Mouse (Mus musculus): ENCODE measurements around the gene Alx3. TPM values are rescaled to one million over a fixed set of nuclear protein-coding genes. Genes with fewer than 3 reads are reported as not detected.
"Not testable (repeated sequence)": the region's sequence is repeated elsewhere in the genome, so short reads cannot be mapped to it uniquely, and the experiment has no call there.

The Alx3 gene
- polyA plus RNA-seq, 1 experiment from 2014 or later = 2.7 TPM

GRCm38 (mm10) chr3:107637606-107638172, 42.9 kb downstream of the Alx3 start:
- no peak for ATAC-seq
- WGBS = 54% methylated on average over 5 of the region's 5 CpGs
- H3K4me3 ChIP-seq (replicated peaks; ENCODE audit: low read length) = no peak overlapping the region

DNA sequence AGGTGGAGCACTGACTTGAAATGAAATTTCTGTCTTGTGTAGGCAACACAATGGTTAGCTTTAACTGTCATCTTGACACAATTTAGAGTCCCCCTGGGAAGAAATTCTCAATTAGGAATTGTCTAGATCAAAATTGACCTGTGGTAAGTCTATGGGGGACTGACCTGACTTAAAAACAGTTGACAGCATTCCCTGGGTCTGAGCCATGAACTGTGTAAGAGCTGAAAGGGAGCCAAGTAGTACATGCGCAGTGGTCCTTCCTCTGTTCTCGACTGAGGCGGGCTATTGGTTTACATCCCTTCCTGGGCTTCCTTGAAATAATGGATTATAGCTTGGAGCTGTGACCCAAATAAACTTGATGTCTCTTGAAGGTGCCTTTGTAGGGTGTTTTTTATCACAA, 52.1 kb downstream of the Alx3 start:
- Histone ChIP-seq H3K36me3 (ENCODE audit: control insufficient read depth, insufficient read depth) (no peaks in the 10 kb centered on the region), H3K4me2 (ENCODE audit: low read length) (no peak overlapping the region), H3K9ac (replicated peaks; ENCODE audit: low read depth, low read length) (no peak overlapping the region), H3K4me1 (replicated peaks; ENCODE audit: control insufficient read depth, insufficient read depth, low read length) (no peaks in the 10 kb centered on the region), H3K27ac (ENCODE audit: low read length) (no peak overlapping the region), H3K27me3 (replicated peaks; ENCODE audit: control insufficient read depth, insufficient read depth, low read length) (no peaks in the 10 kb centered on the region), H3K4me3 (replicated peaks; ENCODE audit: low read length) (no peak overlapping the region), H3K9me3 (ENCODE audit: control insufficient read depth, low read length) (no peaks in the 10 kb centered on the region)
- WGBS = 81% methylated on average over 3 of the region's 3 CpGs
- ATAC-seq = no peak

More at GRCm38 (mm10) chr3:107637606-107638172, 42.9 kb downstream of the Alx3 start:
- Histone ChIP-seq H3K27ac (ENCODE audit: low read length) (no peak overlapping the region), H3K4me2 (ENCODE audit: low read length) (no peak overlapping the region), H3K36me3 (ENCODE audit: control insufficient read depth, insufficient read depth) (no peaks in the 10 kb centered on the region), H3K9ac (replicated peaks; ENCODE audit: low read depth, low read length) (no peak overlapping the region), H3K27me3 (replicated peaks; ENCODE audit: control insufficient read depth, insufficient read depth, low read length) (no peaks in the 10 kb centered on the region), H3K9me3 (ENCODE audit: control insufficient read depth, low read length) (no peaks in the 10 kb centered on the region), H3K4me1 (replicated peaks; ENCODE audit: control insufficient read depth, insufficient read depth, low read length) (no peaks in the 10 kb centered on the region)

- not testable (repeated sequence) for H3K9me3 ChIP-seq (ENCODE audit: control insufficient read depth, low read length); H3K4me1 ChIP-seq (replicated peaks; ENCODE audit: control insufficient read depth, insufficient read depth, low read length); ATAC-seq; H3K27me3 ChIP-seq (replicated peaks; ENCODE audit: control insufficient read depth, insufficient read depth, low read length); H3K4me2 ChIP-seq (ENCODE audit: low read length); H3K4me3 ChIP-seq (replicated peaks; ENCODE audit: low read length); H3K27ac ChIP-seq (ENCODE audit: low read length); H3K36me3 ChIP-seq (ENCODE audit: control insufficient read depth, insufficient read depth); H3K9ac ChIP-seq (replicated peaks; ENCODE audit: low read depth, low read length)
- 73% methylated on average over 5 of the region's 5 CpGs for WGBS
These were observed 55.4 kb downstream of the Alx3 start for GRCm38 (mm10) chr3:107650276-107650675.

- no peak for ATAC-seq
- Histone ChIP-seq H3K27ac (ENCODE audit: low read length) (no peak overlapping the region), H3K4me2 (ENCODE audit: low read length) (no peak overlapping the region), H3K27me3 (replicated peaks; ENCODE audit: control insufficient read depth, insufficient read depth, low read length) (no peaks in the 10 kb centered on the region), H3K9ac (replicated peaks; ENCODE audit: low read depth, low read length) (no peak overlapping the region), H3K4me1 (replicated peaks; ENCODE audit: control insufficient read depth, insufficient read depth, low read length) (no peaks in the 10 kb centered on the region), H3K9me3 (ENCODE audit: control insufficient read depth, low read length) (no peaks in the 10 kb centered on the region), H3K36me3 (ENCODE audit: control insufficient read depth, insufficient read depth) (no peaks in the 10 kb centered on the region), H3K4me3 (replicated peaks; ENCODE audit: low read length) (no peak overlapping the region)
- 95% methylated on average over 3 of the region's 3 CpGs for WGBS
These were observed 58.1 kb downstream of the Alx3 start for GRCm38 (mm10) chr3:107652968-107653367.

DNA sequence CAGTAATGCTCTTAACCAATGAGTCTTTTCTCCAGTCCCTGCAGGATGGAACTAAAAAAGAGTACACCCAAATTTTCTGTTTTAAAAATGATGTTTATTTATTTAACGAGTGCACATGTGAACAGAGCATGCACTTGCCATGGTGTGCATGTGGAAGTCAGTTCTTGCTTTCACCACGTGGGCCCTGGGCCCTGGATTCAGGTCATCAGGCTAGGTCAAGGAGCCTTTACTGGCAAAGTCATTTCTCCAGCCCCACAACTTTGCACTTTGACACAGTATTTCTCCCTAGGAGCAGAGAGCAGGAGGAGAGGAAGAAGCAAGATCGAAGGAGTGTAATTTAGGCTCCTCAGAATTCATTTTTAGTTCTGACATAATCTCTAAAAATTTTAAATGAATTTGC, 60.0 kb downstream of the Alx3 start:
- Histone ChIP-seq H3K27me3 (replicated peaks; ENCODE audit: control insufficient read depth, insufficient read depth, low read length) (no peaks in the 10 kb centered on the region), H3K9me3 (ENCODE audit: control insufficient read depth, low read length) (no peaks in the 10 kb centered on the region), H3K4me3 (replicated peaks; ENCODE audit: low read length) (no peak overlapping the region), H3K27ac (ENCODE audit: low read length) (no peak overlapping the region), H3K36me3 (ENCODE audit: control insufficient read depth, insufficient read depth) (no peaks in the 10 kb centered on the region), H3K9ac (replicated peaks; ENCODE audit: low read depth, low read length) (no peak overlapping the region), H3K4me2 (ENCODE audit: low read length) (no peak overlapping the region), H3K4me1 (replicated peaks; ENCODE audit: control insufficient read depth, insufficient read depth, low read length) (no peaks in the 10 kb centered on the region)
- no peak for ATAC-seq
- 85% methylated on average over 3 of the region's 3 CpGs for WGBS

Other genes starting within 250 kb of the Alx3 start
- gene Kcnc4, start 135.5 kb upstream of the Alx3 start, polyA plus RNA-seq (2015; fragmentation: Nextera tagmentation; extraction: Ambion mirVana) = 1.7 and 2.3 TPM in 2 replicates
- 16.0 and 21.6 TPM in 2 replicates for gene Slc6a17, start 77.0 kb upstream of the Alx3 start, polyA plus RNA-seq (2015; fragmentation: Nextera tagmentation; extraction: Ambion mirVana)
- gene Ubl4b, start 40.0 kb upstream of the Alx3 start, polyA plus RNA-seq (2015; fragmentation: Nextera tagmentation; extraction: Ambion mirVana) = not detected in 2 replicates
- not detected in 2 replicates for gene Gm10961, start 36.3 kb downstream of the Alx3 start, polyA plus RNA-seq (2015; fragmentation: Nextera tagmentation; extraction: Ambion mirVana)
- 145 and 148 TPM in 2 replicates for gene Strip1, start 36.7 kb downstream of the Alx3 start, polyA plus RNA-seq (2015; fragmentation: Nextera tagmentation; extraction: Ambion mirVana)
- gene Ahcyl1, start 101.5 kb downstream of the Alx3 start, polyA plus RNA-seq (2015; fragmentation: Nextera tagmentation; extraction: Ambion mirVana) = 110 and 117 TPM in 2 replicates
- 7.3 and 8.1 TPM in 2 replicates for gene Csf1, start 165.4 kb downstream of the Alx3 start, polyA plus RNA-seq (2015; fragmentation: Nextera tagmentation; extraction: Ambion mirVana)

Measured in forebrain, embryonic 16.5 days (tissue).